Mouse (Mus musculus): Measurements from ENCODE around the gene Prkrip1.
"Not testable (repeated sequence)": the region's sequence is repeated elsewhere in the genome, so short reads cannot be mapped to it uniquely, and the experiment has no call there.

Gene Prkrip1

GRCm38 (mm10) chr5:136211341-136212102, 12.8 kb upstream of the Prkrip1 start:
- DNase-seq (ENCODE audit: low read depth, low spot score), result not testable (repeated sequence)

GRCm38 (mm10) chr5:136210549-136210948, 11.8 kb upstream of the Prkrip1 start:
- no peak for DNase-seq (ENCODE audit: low read depth, low spot score)

GRCm38 (mm10) chr5:136201832-136202231, 3.1 kb upstream of the Prkrip1 start:
- peak; percentile 43 for DNase-seq (ENCODE audit: low read depth, low spot score)

- no peak for DNase-seq (ENCODE audit: low read depth, low spot score)
Measured at GRCm38 (mm10) chr5:136199526-136199925, 763 bp upstream of the Prkrip1 start.

- DNase-seq (ENCODE audit: low read depth, low spot score), result no peak
Measured at GRCm38 (mm10) chr5:136191870-136192269, 6.9 kb downstream of the Prkrip1 start.

GRCm38 (mm10) chr5:136186723-136187122, 12.0 kb downstream of the Prkrip1 start:
- DNase-seq (ENCODE audit: low read depth, low spot score), result no peak

- no peak for DNase-seq (ENCODE audit: low read depth, low spot score)
Measured at GRCm38 (mm10) chr5:136183766-136184165, 15.0 kb downstream of the Prkrip1 start.

GRCm38 (mm10) chr5:136182830-136183229, 15.9 kb downstream of the Prkrip1 start:
- DNase-seq (ENCODE audit: low read depth, low spot score), result no peak

- DNase-seq (ENCODE audit: low read depth, low spot score), result no peak
Measured at GRCm38 (mm10) chr5:136182049-136182448, 16.7 kb downstream of the Prkrip1 start.

- no peak for DNase-seq (ENCODE audit: low read depth, low spot score)
Measured at GRCm38 (mm10) chr5:136181197-136181596, 17.6 kb downstream of the Prkrip1 start.

GRCm38 (mm10) chr5:136179594-136179993, 19.2 kb downstream of the Prkrip1 start:
- DNase-seq (ENCODE audit: low read depth, low spot score), result no peak

- DNase-seq (ENCODE audit: low read depth, low spot score), result no peak
Measured at GRCm38 (mm10) chr5:136173606-136174463, 24.9 kb downstream of the Prkrip1 start.

GRCm38 (mm10) chr5:136172939-136173338, 25.8 kb downstream of the Prkrip1 start:
- no peak for DNase-seq (ENCODE audit: low read depth, low spot score)

- no peak for DNase-seq (ENCODE audit: low read depth, low spot score)
Measured at GRCm38 (mm10) chr5:136171363-136172341, 27.1 kb downstream of the Prkrip1 start.

- DNase-seq (ENCODE audit: low read depth, low spot score), result no peak
Measured at GRCm38 (mm10) chr5:136170512-136171362, 28.0 kb downstream of the Prkrip1 start, which contains the start of gene Orai2. Gene Orai2 (minus strand): TSS chr5:136170713.

- DNase-seq (ENCODE audit: low read depth, low spot score), result no peak
Measured at GRCm38 (mm10) chr5:136169626-136170511, 28.9 kb downstream of the Prkrip1 start.

- no peak for DNase-seq (ENCODE audit: low read depth, low spot score)
Measured at GRCm38 (mm10) chr5:136168071-136168470, 30.7 kb downstream of the Prkrip1 start.

- DNase-seq (ENCODE audit: low read depth, low spot score), result no peak
Measured at GRCm38 (mm10) chr5:136167296-136167695, 31.5 kb downstream of the Prkrip1 start.

- no peak for DNase-seq (ENCODE audit: low read depth, low spot score)
Measured at GRCm38 (mm10) chr5:136165246-136165645, 33.5 kb downstream of the Prkrip1 start.

Data from WW6 (cell line).